Mouse (Mus musculus) midbrain, embryonic 11.5 days (tissue): Measurements from ENCODE around the gene Micall2. TPM values are rescaled to one million over a fixed set of nuclear protein-coding genes. Genes with fewer than 3 reads are reported as not detected.

Experiments used
- ATAC-seq: fragments of 200-750 bp; cut with Nextera tagmentation; 2 replicates; pipeline ENCODE4 v1.8.0; 2017; ENCODE audit warnings: moderate TSS enrichment, moderate library complexity; ENCODE audit not compliant: low FRiP score
- DNase-seq: peaks from one replicate; pipeline ENCODE4 v3.0.0; 2015; ENCODE audit warnings: low spot score; ENCODE audit errors: missing footprints
- H3K27ac ChIP-seq: fragments of 300-500 bp; sonication (generic); 2 replicates; pipeline ENCODE4 v1.5.1; 2014; ENCODE audit warnings: low read depth, low read length
- H3K27me3 ChIP-seq: fragments of 300-500 bp; sonication (generic); 2 replicates; pipeline ENCODE4 v1.6.1; 2014; ENCODE audit warnings: mild to moderate bottlenecking, low read length, moderate library complexity, mixed read lengths; ENCODE audit not compliant: control insufficient read depth, insufficient read depth
- H3K36me3 ChIP-seq: fragments of 300-500 bp; sonication (generic); 2 replicates; pipeline ENCODE4 v1.6.1; 2014; ENCODE audit warnings: mild to moderate bottlenecking, low read length, moderate library complexity, mixed read lengths; ENCODE audit not compliant: control insufficient read depth, insufficient read depth
- H3K4me1 ChIP-seq: fragments of 300-500 bp; sonication (generic); 2 replicates; pipeline ENCODE4 v1.6.1; 2014; ENCODE audit warnings: low read length; ENCODE audit not compliant: control insufficient read depth, insufficient read depth
- H3K4me2 ChIP-seq: fragments of 300-500 bp; sonication (generic); 2 replicates; pipeline ENCODE4 v1.6.1; 2014; ENCODE audit warnings: mild to moderate bottlenecking, moderate library complexity
- H3K4me3 ChIP-seq: fragments of 300-500 bp; sonication (generic); 2 replicates; pipeline ENCODE4 v1.5.1; 2014; ENCODE audit warnings: low read depth, low read length
- H3K9ac ChIP-seq: fragments of 300-500 bp; sonication (generic); 2 replicates; pipeline ENCODE4 v1.6.1; 2014; ENCODE audit warnings: low read length
- H3K9me3 ChIP-seq: fragments of 300-500 bp; sonication (generic); 2 replicates; pipeline ENCODE4 v1.6.1; 2016; ENCODE audit warnings: low read length; ENCODE audit not compliant: control insufficient read depth
- WGBS: fragments of 180-500 bp; shearing (Covaris S2); extraction: QIAGEN DNeasy Blood & Tissue Kit; methylation state at CpG from one replicate; pipeline ENCODE4 v1.1.7; 2014; 5-methylcytosine and 5-hydroxymethylcytosine counted together
- polyA plus RNA-seq: library from polyadenylated mRNA; unstranded; fragments of >200 nt; fragmentation: Nextera tagmentation; extraction: Ambion mirVana; gene quantifications from 2 replicates; pipeline ENCODE4 v1.2.1, GENCODE M21; 2014

The Micall2 gene
- polyA plus RNA-seq, 1 experiment from 2014 or later: 4.9 TPM

DNA sequence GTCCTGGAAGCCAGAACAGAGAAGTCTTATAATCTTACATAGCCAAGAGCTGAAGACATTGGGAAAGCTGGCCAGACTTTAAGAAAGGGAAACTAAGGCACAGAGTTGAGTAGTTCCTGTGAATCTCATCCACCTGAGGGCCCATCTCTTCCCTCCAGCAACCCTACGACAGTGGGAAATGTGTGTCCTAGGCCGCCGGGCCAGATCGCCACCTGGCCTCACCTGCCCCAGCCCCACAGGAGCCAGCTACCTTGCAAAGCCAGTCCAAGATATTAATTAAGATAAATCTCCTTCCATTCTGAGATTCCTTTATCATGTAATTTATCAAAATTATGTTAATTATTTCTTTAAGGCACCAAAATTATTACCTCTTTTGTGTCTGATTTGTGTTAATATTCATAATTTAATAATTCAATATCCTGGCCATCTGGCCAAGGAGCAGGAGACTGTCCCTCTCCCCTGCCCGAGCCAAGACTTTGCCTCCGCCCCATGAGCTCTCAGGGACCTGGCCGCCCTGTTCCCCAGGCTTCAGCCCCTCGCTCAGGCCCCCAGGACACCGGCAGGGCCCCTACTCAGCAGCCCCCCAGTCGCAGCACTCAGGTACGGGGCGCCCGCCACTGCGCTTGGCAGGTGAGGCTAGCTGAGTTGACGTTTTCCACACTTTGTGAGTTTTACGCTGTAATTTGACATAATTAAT, 41.7 kb downstream of the Micall2 start:
- Histone ChIP-seq H3K9ac (no peak overlapping the region), H3K4me1 (no peaks in the 10 kb centered on the region), H3K4me2 (no peak overlapping the region), H3K27me3 (no peaks in the 10 kb centered on the region), H3K9me3 (no peaks in the 10 kb centered on the region), H3K4me3 (no peak overlapping the region), H3K36me3 (no peaks in the 10 kb centered on the region), H3K27ac (no peak overlapping the region)
- ATAC-seq: no peak
- WGBS: 72% methylated on average over 16 of the region's 16 CpGs
- DNase-seq: no peak

- H3K27me3 ChIP-seq: no peaks in the 10 kb centered on the region; the same call in 1 of the 2 replicates
- H3K4me3 ChIP-seq: no peak overlapping the region
- WGBS: 81% methylated on average over 9 of the region's 9 CpGs
These were observed 45.3 kb downstream of the Micall2 start for GRCm38 (mm10) chr5:139690791-139691190.

DNA sequence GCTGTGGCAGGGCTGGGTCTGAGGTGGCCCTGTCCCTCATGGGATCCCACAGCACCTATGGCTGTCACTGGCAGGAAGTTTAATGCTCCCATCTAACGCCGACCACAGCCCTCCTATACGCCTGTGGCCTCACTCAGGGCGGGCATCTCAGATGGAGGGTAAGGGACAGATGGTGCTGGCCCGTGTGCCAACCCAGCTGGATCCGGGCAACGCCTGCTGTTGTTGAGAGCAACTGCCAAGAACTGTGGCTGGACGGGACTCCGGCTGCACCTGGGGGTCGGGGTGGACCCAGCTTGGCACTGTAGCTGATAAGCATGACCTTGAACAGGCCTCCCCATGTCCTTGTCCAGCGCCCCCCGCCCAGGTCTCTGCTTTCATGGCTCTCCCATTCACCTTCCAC, 47.8 kb downstream of the Micall2 start:
- Histone ChIP-seq H3K9me3 (no peaks in the 10 kb centered on the region), H3K27ac (no peak overlapping the region), H3K9ac (no peak overlapping the region), H3K4me1 (peaks cover 7% of the 10 kb centered on the region), H3K27me3 (peaks cover 2% of the 10 kb centered on the region; the same call in 1 of the 2 replicates), H3K4me3 (no peak overlapping the region), H3K4me2 (no peak overlapping the region), H3K36me3 (no peaks in the 10 kb centered on the region)
- 90% methylated on average over 12 of the region's 12 CpGs for WGBS
- no peak for ATAC-seq
- peak; percentile 72 for DNase-seq

More at GRCm38 (mm10) chr5:139690791-139691190, 45.3 kb downstream of the Micall2 start:
- DNase-seq: peak; percentile 35
- no peak overlapping the region for H3K27ac ChIP-seq
- no peak overlapping the region for H3K9ac ChIP-seq
- H3K36me3 ChIP-seq: no peaks in the 10 kb centered on the region
- no peak for ATAC-seq
- H3K4me1 ChIP-seq: peaks cover 7% of the 10 kb centered on the region
- H3K4me2 ChIP-seq: no peak overlapping the region
- H3K9me3 ChIP-seq: no peaks in the 10 kb centered on the region

GRCm38 (mm10) chr5:139687646-139688045, 48.5 kb downstream of the Micall2 start:
- 7% methylated on average over 13 of the region's 13 CpGs for WGBS
- DNase-seq (peak; percentile 95), ATAC-seq (no peak)
- H3K27ac ChIP-seq: no peak overlapping the region
- no peak overlapping the region for H3K9ac ChIP-seq
- H3K4me3 ChIP-seq: no peak overlapping the region
- no peaks in the 10 kb centered on the region for H3K36me3 ChIP-seq
- H3K27me3 ChIP-seq: peaks cover 7% of the 10 kb centered on the region
- H3K4me1 ChIP-seq: peaks cover 7% of the 10 kb centered on the region
- no peaks in the 10 kb centered on the region for H3K9me3 ChIP-seq
- H3K4me2 ChIP-seq: no peak overlapping the region

GRCm38 (mm10) chr5:139686530-139687249, 49.4 kb downstream of the Micall2 start:
- no peak overlapping the region for H3K27ac ChIP-seq
- H3K9ac ChIP-seq: no peak overlapping the region
- WGBS: 24% methylated on average over 21 of the region's 21 CpGs
- ATAC-seq: peak; percentile 81
- no peak overlapping the region for H3K4me2 ChIP-seq
- peak; percentile 89 for DNase-seq
- H3K4me3 ChIP-seq: no peak overlapping the region
- peaks cover 9% of the 10 kb centered on the region for H3K4me1 ChIP-seq
- no peaks in the 10 kb centered on the region for H3K36me3 ChIP-seq
- H3K27me3 ChIP-seq: peaks cover 10% of the 10 kb centered on the region
- H3K9me3 ChIP-seq: no peaks in the 10 kb centered on the region

GRCm38 (mm10) chr5:139683228-139683627, 52.9 kb downstream of the Micall2 start:
- H3K4me2 ChIP-seq: no peak overlapping the region
- ATAC-seq (no peak), DNase-seq (no peak)
- H3K9ac ChIP-seq: no peak overlapping the region
- peaks cover 10% of the 10 kb centered on the region for H3K27me3 ChIP-seq
- H3K9me3 ChIP-seq: no peaks in the 10 kb centered on the region
- WGBS: 0% methylated on average over 2 of the region's 2 CpGs
- no peak overlapping the region for H3K4me3 ChIP-seq
- peaks cover 11% of the 10 kb centered on the region for H3K4me1 ChIP-seq
- no peaks in the 10 kb centered on the region for H3K36me3 ChIP-seq
- H3K27ac ChIP-seq: no peak overlapping the region

DNA sequence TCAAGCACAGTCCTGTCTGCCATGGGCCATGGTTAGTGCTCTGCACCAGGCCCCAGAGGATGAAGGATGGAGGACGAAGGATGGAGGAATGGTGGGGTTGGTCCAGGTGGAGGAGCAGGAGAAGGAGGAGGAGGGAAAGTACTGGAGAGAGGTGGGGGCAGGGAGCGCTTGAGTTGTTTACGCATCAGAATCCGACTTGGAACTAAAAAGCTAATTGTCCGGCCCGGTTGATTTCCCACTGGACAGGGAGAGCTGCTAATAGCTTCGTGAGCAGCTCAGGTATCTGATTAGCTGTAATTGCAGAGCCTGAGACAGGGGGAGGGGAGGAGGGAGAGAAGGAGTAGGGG, 53.5 kb downstream of the Micall2 start:
- peaks cover 10% of the 10 kb centered on the region for H3K27me3 ChIP-seq
- DNase-seq: peak; percentile 87
- 3% methylated on average over 7 of the region's 7 CpGs for WGBS
- peaks cover 11% of the 10 kb centered on the region for H3K4me1 ChIP-seq
- H3K27ac ChIP-seq: peak overlapping the region; percentile 48
- H3K9ac ChIP-seq: 0 out of 2 replicates have a peak overlapping the region, but pooled peaks have one; percentile 3
- peak; percentile 8; the same call in 1 of the 2 replicates for ATAC-seq
- H3K4me3 ChIP-seq: no peak overlapping the region
- no peak overlapping the region for H3K4me2 ChIP-seq
- no peaks in the 10 kb centered on the region for H3K9me3 ChIP-seq
- H3K36me3 ChIP-seq: no peaks in the 10 kb centered on the region

- H3K27ac ChIP-seq: peak overlapping the region; percentile 51
- peak overlapping the region; percentile 9; the same call in 1 of the 2 replicates for H3K4me2 ChIP-seq
- DNase-seq (no peak), ATAC-seq (peak; percentile 52)
- peaks cover 10% of the 10 kb centered on the region for H3K27me3 ChIP-seq
- H3K9me3 ChIP-seq: no peaks in the 10 kb centered on the region
- peaks cover 8% of the 10 kb centered on the region for H3K4me1 ChIP-seq
- WGBS: 8% methylated on average over 20 of the region's 20 CpGs
- H3K9ac ChIP-seq: 0 out of 2 replicates have a peak overlapping the region, but pooled peaks have one; percentile 3
- no peaks in the 10 kb centered on the region for H3K36me3 ChIP-seq
- H3K4me3 ChIP-seq: no peak overlapping the region
These were observed 54.1 kb downstream of the Micall2 start for GRCm38 (mm10) chr5:139681832-139682630.

GRCm38 (mm10) chr5:139675707-139675967, 60.5 kb downstream of the Micall2 start:
- no peak overlapping the region for H3K4me3 ChIP-seq
- H3K36me3 ChIP-seq: no peaks in the 10 kb centered on the region
- H3K27ac ChIP-seq: no peak overlapping the region
- ATAC-seq (no peak), DNase-seq (no peak)
- peaks cover 5% of the 10 kb centered on the region for H3K27me3 ChIP-seq
- H3K4me2 ChIP-seq: no peak overlapping the region
- H3K9me3 ChIP-seq: no peaks in the 10 kb centered on the region
- peaks cover 4% of the 10 kb centered on the region; the same call in 1 of the 2 replicates for H3K4me1 ChIP-seq
- H3K9ac ChIP-seq: no peak overlapping the region
